Mouse (Mus musculus) CH12.LX (cell line): ENCODE measurements at regions not wholly inside any gene's neighbourhood (a gene's known extent, or its start where the extent isn't known, plus 50 kb on each side); places are given as distances from the start of the nearest gene placed in this dataset.

Experiments
- BHLHE40 ChIP-seq: IDR thresholded peaks from 2 replicates; pipeline ENCODE4 v1.6.1; 2011; ENCODE audit warnings: mild to moderate bottlenecking, low read depth, low read length, improper control_type of control experiment
- CHD2 ChIP-seq: IDR thresholded peaks from 2 replicates; pipeline ENCODE4 v1.6.1; 2011; ENCODE audit warnings: low read length, improper control_type of control experiment
- CTCF ChIP-seq, 2 experiments: IDR thresholded peaks in 1 of 2; conservative IDR thresholded peaks in 1 of 2; 2 replicates each; pipeline ENCODE4 v1.5.1; 2011 to 2012; ENCODE audit warnings: low read depth in 2 of 2, low read length in 2 of 2, improper control_type of control experiment in 1 of 2, inconsistent platforms in 1 of 2, mild to moderate bottlenecking in 1 of 2, moderate library complexity in 1 of 2
- EP300 ChIP-seq: IDR thresholded peaks from 2 replicates; pipeline ENCODE4 v1.6.1; 2011; ENCODE audit warnings: low read length, improper control_type of control experiment
- MAFK ChIP-seq: IDR thresholded peaks from 2 replicates; pipeline ENCODE4 v1.6.1; 2011; ENCODE audit warnings: low read length, improper control_type of control experiment; ENCODE audit not compliant: insufficient replicate concordance
- MAX ChIP-seq: IDR thresholded peaks from 2 replicates; pipeline ENCODE4 v1.6.1; 2011; ENCODE audit warnings: low read length, improper control_type of control experiment
- POLR2A ChIP-seq: IDR thresholded peaks from 2 replicates; pipeline ENCODE4 v1.6.1; 2011; ENCODE audit warnings: low read depth, mild to moderate bottlenecking, improper control_type of control experiment, low read length
- POLR2AphosphoS2 ChIP-seq: IDR thresholded peaks from 2 replicates; pipeline ENCODE4 v1.6.1; 2011; ENCODE audit warnings: low read depth, low read length, improper control_type of control experiment
- SIN3A ChIP-seq: IDR thresholded peaks from 2 replicates; pipeline ENCODE4 v1.6.1; 2012; ENCODE audit warnings: low read length, improper control_type of control experiment, inconsistent platforms
- TCF12 ChIP-seq: IDR thresholded peaks from 2 replicates; pipeline ENCODE4 v1.6.1; 2014; ENCODE audit warnings: low read depth, mild to moderate bottlenecking, inconsistent platforms, low read length, improper control_type of control experiment
- USF1 ChIP-seq: IDR thresholded peaks from 2 replicates; pipeline ENCODE4 v1.6.1; 2014; ENCODE audit warnings: low read depth, mild to moderate bottlenecking, inconsistent platforms, low read length, improper control_type of control experiment
- ZC3H11A ChIP-seq: IDR thresholded peaks from 2 replicates; pipeline ENCODE4 v1.6.1; 2012; ENCODE audit warnings: low read depth, mild to moderate bottlenecking, inconsistent platforms, low read length, improper control_type of control experiment
- ZMIZ1 ChIP-seq: IDR thresholded peaks from 2 replicates; pipeline ENCODE4 v1.6.1; 2012; ENCODE audit warnings: low read depth, mild to moderate bottlenecking, inconsistent platforms, low read length, improper control_type of control experiment

- TF ChIP-seq POLR2A (no peak), ZC3H11A (no peak), CTCF (conservative IDR thresholded peaks at IDR 0.05 in 1 of 2, IDR thresholded peaks at IDR 0.05 in 1 of 2; ENCODE audit: low read depth in 2 of 2, low read length in 2 of 2) (no peak), SIN3A (no peak), MAFK (no peak), ZMIZ1 (no peak), POLR2AphosphoS2 (no peak), TCF12 (no peak), BHLHE40 (no peak), EP300 (no peak), USF1 (no peak), MAX (no peak), CHD2 (no peak)
Observed at GRCm38 (mm10) chr6:84357911-84358310, 235.8 kb downstream of the Cyp26b1 start.
